Mouse (Mus musculus): ENCODE measurements around the gene 6030468B19Rik.
A peak's percentile ranks its signal among the peaks of the same experiment; 100 is the strongest.

The 6030468B19Rik gene

DNA sequence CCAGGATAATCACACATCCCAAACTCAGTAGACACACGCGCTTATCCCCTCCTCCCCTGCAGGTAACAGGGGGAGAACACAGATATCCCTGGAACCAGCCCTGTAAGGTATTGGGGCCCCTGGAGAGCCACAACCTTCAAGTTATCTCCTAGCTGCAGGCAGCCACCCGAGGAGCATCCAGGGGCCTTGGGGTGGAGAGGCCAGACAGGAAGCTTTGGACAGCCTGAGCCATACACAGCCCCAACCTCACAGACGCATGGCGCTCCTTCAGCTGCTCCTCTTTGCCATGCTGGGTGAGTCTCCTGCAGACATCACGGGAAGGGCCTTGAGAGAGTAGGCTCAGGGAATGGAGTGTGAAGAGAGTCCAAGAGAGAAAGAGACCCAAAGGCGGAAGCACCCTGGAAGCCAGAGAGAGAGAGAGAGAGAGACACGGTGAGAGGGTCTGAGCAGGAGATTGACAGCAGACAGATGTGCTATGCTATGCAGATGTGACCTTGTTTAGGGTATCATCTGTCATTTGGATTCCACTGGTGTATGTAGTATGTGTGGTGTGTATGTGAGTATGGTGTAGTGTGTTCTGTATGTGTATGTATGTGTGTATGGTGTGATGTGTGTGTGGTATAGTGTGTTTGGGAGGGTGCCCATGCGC is at the start of gene 6030468B19Rik:
Gene 6030468B19Rik (plus strand): TSS at position 150 of the 649 bp plus-strand sequence.
- no peak for DNase-seq

DNA sequence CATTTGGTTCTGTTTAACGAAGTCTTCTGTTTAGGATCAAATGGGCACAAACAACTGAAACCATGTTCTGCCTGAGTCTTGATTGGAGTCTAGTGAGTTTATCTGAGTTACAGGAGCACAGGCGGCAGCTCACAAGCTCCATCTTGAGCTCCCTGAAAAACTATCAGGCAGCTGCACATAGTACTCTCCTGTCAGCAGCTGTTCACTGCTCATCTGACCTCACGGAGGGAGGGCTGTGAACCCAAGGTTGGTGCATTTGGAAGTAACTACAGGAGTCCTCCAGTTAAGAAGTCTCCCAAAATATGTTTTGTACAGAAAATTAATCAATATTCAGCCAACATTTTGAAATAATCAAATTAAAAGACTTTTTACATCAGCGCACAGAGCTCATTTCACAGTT is 48.8 kb upstream of the 6030468B19Rik start:
- DNase-seq = no peak

DNA sequence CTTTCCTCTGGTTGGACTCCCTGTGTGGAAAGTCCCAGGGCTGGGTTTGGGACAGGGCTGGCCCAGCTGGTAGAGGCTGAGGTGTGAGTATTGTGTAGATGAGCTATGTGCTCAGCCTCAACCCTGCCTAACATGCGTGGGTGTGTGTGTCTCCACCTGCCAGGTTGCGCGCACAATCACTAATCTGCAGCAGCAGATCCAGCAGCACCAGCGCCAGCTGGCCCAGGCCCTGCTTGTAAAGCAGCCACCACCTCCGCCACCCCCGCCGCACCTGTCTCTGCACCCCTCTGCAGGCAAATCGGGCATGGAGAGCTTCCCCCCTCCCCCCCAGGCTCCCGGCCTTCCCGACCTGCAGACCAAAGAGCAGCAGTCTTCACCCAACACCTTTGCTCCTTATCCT is 48.0 kb upstream of the 6030468B19Rik start:
- DNase-seq = peak in 1 of 2 experiments; percentile 37

DNA sequence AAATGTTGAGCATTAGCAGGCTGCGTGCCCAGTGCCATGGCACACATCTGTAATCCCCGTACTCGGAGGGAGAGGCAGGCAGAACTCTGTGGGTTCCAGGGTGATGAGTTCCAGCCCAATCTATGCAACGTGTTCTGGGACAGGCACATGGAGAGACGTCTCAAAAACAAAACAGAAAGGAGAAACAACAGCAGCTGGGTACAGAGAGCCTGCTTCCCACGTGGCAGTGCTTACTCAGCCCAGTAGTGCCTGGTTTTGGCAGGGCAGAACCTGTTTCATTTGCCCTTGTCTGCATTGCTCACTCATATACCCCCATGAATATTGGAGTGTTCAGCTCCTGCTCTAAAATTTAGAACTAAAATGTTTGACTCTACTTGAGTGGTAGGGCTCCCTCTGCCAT is 45.9 kb upstream of the 6030468B19Rik start:
- no peak for DNase-seq

DNA sequence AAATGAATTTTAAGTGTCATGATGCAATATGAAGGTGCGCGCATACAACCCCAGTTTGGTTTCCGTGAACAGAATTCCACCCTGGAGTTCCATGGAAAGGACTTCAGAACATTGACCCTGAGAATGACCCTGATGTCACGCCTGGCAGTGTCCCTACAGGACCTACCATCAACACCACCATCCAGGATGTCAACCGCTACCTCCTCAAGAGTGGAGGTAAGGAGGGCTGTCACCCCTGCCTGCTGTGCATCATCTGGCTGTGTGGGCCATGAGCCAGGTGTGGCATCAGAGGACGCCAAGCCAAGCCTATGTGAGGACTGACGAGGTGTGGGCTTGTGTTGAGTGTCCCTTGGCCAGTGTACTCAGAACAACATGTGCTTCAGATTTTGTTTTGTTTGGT is 41.6 kb upstream of the 6030468B19Rik start:
- no peak for DNase-seq

DNA sequence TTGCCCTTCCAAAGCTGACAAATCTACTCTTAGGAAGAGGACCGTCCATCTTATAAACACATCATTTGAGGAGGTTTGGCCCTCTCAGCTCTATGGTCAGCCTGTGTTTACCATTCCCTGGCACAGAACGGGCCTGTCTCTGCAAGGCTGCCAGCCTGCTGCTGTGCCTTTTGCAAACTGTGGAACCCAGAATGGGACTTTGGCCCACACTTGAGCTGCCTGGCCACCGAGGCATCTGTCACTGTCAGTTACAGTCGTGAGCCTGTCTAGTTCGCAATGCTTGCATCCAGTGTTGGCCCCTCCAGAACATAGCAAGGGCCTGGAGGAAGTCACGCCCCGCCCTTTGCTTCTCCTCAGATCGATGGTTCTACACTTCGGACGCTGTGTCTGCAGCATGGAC is 38.2 kb upstream of the 6030468B19Rik start:
- DNase-seq = peak; percentile 51 to 53

DNA sequence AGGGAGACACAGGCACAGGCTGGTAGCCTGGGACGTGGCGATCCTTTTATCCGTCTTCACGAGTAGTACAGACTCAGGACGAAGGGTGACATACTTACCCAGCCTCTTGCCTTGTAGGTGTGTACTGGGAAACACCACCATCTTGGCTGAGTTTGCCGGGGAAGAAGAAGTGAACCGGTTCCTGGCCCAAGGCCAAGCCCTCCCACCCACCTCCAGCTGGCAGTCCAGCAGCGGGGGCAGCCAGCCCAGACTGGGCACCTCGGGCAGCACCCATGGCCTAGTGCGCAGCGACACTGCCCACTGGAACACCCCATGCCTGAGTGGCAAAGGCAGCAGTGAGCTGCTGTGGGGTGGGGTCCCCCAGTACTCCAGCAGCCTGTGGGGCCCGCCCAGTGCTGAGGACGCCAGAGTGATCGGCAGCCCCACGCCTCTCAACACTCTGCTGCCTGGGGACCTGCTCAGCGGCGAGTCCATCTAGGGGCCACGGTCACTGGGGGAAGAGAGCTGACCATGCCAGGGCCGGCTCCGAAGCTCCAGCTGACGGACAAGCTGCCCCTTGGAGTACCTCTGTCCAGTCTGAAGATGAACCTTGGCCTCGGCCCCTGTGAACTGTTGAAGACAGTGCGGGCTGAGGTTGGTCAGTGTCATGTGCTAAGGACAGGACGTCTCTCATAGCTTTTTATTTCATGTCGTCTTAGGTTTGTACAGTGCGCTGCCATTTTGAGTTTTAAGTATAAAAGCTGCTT is 36.9 kb upstream of the 6030468B19Rik start:
- no peak for DNase-seq

DNA sequence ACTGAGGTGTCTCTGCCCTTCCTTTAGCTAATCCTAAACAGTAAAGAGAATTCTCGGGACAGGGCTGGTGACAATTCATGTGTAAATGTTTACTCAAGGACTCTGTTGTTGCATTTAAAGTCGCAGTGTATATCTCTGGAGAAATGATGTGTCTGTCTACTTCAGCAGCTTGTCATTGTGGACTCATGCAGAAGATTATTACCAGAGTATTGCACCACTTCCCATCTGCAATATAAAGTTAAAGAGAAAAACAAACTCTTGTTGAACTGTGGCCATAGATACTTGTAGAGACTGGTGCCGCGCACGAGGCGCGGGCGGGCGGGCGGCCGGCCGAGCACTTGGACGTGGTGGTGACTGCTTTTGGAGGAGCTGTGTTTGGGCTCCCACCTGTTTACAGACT is 35.7 kb upstream of the 6030468B19Rik start:
- DNase-seq = no peak

DNA sequence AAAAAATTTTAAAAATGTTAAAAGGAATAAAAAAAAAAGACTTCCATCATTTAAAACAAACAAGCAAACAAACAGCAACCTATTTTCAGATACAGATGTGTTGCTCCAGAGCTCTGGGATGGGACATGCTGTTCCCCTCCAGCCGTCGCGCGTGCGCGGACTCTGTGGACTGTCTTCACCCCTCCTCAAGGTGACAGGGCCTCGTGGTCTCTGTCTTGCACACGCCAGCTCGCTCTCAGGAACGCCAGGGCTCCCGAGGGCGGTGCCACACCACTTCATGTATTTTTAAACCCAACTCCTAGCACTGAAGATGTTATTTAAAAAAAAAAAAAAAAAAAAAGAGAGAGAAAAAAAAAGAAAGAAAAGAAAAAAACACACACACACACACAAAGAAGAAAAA is 35.2 kb upstream of the 6030468B19Rik start:
- DNase-seq = no peak

DNA sequence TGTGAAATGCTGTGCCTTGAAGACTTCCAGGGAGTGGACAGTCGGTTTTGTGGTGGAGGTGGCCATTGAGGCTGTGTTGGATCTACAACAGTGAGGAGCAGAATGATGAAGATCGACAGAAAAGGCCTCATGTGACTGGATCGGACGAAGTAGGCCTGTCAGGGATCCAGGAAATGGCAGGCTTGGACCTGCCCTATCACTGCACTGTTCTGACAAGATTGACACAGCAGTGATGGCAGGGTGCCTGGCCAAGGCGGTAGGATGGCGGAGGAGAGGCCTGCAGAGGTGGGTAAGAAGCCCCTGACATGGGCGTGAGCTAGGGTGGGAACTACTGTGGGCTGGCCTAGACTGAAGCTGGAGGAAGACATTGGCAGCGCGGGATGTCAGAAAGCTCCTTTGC is 33.1 kb upstream of the 6030468B19Rik start:
- DNase-seq = no peak

DNA sequence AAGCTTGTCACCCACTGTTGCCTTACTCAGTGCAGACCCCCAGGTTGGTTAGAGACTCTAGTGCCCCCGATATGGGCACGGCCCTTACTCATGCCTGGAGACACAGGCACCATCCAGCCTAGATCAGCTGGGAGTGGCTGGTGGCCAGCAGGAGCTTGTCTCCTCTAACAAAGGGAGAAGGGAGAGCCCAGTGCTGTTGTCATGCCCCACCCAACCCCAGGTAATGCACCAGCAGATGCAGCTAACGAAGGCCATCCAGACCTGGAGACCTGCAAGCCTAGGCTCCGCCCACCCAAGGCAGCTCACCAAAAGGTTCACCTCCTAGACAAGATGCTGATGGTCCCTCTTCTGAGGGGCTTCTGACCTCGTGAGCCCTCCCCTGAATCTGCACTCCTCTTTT is 32.1 kb upstream of the 6030468B19Rik start:
- DNase-seq = no peak

DNA sequence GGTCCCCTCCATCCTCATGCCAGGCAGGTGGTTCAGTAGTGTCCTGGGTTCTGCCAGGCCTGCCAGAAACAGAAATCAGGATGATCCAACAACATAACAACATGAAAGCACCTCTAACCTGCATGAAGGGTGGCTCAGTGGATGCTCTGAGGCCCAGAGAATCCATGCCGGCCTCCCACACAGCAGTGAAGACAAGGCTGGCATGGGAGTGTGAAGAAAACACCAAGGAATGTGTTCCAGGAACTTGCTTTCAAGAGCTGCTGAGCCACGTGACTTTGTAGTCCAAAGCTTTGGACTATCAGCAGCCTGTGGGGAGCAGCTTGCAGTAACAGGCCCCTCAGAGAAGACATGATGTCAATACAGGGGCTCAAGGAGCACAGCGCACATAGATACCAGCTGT is 31.2 kb upstream of the 6030468B19Rik start:
- DNase-seq = no peak

DNA sequence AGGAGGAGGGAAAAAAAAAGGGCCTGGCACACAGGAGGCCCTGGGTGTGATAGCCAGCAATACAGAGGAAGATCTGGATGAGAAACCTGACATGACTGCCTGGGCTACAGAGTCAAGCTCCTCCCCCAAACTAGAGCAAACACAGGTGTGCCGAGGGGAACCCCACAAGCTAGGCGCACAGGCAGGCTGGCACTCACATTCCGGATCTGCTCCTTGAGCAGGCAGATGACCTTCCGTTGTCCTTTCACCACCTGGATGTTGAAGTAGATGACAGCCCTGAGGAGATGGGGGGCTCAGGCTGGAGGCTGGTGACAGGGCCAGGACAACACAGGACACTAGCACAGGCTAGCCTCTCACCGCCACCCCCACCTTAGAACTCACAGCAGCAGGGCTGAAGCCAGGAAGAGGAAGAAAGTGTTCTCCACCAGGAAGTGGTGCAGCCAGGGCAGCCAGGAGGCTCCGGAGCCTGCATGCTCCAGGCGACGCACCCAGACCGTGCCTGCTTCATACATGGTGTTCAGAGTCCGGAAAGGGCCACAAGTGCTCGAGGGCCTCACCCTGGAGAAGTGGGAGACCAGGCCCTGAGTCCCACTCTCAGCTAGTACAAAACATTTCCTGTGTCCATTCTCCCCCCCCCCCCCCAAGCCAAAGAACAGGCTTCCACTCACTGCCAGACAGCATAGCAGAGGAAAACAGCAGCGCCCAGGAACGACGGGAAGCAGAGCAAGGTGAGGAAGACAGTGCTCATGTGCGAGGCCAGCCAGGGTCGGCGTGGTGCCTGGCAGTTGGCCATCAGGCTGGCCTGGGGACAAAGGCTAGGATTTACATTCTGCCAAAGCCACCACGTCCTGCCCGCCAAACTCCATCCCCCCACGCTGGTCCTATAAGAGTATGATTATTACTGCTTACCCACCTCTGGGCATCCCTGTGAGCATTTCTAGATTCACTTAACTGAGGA is 28.5 kb upstream of the 6030468B19Rik start:
- DNase-seq = no peak

DNA sequence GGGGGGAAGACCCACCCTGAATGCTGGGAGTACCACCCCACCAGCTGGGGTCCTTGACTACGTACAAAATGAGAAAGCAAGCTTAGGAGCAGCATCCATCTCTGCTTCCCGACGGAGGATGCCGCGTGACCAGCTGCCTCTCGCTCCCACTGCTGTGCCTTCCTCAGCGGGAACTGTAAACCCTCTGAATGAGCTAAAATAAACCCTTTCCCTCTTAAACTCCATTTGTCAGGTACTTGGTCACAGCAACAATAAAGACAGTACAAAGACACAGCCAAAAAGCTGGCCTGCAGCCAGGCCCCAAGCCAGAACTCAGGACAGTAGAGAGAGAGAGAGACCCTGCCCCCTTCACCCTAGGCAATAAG is 27.8 kb upstream of the 6030468B19Rik start:
- no peak for DNase-seq

DNA sequence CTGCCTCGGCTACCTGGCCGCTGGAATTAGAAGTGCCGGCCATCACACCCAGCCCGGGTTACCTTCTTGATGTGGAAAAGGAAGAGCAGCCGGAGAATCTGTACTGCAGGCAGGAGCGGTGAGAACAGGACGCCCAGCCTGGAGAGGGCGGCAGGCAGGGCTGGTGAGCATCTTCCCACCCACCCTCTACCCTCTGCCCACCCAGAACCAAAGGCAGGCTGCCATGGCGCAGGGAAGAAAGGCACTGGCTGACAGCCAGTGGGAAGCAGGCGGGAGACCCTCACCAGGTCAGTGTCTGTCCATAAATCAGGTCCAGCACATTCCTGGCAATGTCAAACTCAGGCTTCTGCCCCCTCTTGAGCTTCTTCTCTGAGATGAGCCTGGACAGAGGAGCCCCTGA is 27.1 kb upstream of the 6030468B19Rik start:
- no peak for DNase-seq

DNA sequence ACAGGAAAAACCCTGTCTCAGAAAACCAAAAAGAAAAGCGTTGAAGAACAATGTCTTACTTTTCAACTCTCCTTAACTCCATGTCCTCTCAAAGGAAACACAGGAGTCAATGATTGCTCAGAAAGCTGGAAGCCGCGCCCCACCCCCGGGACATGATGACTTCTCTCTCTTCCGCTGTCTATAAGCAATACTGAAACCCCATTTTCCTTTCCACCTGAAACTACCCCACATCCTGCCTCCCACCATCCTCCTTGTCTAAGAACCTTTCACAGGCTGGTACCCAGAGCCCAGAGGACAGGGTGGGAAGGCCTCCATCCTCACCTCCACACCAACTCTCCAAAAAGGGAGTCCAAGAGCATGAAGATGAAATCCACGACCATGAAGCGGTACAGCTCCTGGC is 25.1 kb upstream of the 6030468B19Rik start:
- DNase-seq = no peak

DNA sequence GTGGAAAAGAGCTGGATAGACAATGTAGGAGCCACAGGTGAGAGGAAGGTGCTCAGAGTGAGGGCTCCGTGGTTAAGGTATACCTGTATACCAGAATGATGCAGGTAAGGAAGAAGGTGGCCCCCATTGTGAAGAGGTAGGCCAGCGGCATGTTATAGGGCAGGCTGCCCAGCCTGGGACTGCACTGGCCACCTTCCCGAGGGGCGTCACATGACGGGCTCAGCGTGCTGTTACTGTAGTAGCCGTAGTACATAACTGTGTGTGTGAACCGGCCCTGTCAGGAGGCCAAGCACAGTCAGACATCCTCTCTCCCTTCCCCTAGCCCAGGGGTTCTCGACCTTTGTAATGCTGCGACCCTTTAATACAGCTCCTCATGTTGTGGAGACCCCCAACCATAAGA is 22.5 kb upstream of the 6030468B19Rik start:
- no peak for DNase-seq

DNA sequence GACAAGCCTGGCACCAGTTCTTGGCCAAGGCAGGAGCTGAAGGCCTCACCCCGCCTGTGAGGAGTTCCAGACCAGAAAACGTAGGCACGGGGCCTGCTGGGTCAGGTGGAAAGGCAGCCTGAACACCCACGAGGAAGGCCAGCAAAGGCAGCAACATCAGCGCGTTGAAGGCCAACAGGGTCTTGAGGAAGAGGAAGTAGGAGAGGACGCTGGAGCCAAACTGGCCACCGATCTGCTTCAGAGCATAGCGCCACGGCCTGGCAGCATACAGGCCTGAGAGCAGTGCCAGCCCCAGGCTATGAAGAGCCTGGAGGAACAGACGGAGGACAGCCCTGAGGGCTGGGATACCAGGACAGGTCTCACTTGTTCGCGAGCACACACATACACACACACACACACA is 21.9 kb upstream of the 6030468B19Rik start:
- no peak for DNase-seq

DNA sequence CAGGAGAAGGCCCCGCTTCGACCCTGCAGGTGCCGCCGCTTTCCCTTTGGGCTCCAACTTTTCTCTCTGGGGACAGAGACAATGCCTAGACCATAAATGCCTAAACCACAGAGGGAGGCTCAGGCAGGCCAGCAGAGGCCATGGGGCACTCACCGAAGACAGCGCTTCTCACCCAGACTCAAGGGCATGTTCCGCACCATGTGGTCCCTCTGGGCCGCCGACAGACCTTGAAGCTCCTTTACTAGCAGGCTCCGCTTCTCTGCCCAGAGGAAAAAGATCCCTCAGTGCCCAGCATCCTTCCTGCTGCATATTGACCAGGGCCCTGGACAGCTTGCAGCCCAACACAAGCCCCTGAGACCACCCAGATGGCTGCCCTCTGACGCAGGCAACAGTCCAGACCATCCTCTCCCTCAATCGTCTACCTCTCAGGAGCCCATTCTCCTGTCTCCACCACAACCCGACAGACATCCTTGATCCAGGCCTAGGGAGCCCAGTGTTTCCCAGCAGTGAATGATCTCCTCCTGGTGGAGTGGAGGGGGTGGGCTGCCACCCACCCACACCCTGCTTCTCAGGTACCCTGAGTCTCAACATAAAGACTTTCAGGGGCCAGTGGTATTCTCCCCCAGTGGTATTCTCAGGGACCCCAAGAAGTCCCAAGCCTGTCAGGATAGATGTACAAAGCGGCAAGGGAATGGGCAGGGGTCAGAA is 21.2 kb upstream of the 6030468B19Rik start:
- DNase-seq = no peak

DNA sequence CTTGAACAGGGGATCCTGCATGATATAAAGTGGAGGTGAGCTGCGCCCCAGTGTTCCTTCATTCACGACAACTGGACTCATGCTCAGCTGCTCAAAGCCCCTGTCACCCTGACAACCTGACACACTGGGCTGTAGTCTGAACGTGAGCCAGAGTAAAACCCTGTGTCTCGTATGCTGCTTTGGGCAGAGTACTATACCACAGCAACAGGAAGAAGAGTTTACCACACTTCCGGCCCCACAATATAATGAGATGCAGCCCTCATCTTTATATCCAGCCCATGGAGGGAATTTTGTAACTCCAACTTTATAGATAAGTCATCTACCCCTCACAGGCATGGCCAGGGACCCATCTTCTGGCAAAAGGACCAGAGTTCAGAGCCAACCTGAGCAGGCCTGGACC is 20.3 kb upstream of the 6030468B19Rik start:
- no peak for DNase-seq

DNA sequence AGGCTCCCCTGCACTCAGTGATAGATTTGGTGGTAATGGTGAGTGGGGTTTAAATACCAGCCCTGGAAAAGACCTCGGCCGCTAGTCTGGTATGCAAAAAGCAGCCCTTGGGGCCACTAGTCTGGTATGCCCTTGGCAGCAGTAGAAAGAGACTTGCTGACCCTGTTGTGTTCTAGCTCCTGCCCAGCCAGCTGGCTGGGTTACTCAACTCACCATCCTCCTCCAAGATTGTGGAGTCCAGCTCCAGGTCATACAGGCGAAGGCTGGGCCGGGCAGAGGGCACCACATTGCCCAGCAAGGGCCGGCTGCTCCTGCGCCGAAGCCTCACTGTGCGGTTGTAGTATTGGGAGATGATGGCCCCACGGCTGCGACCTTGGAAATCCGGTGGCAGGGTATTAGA is 19.4 kb upstream of the 6030468B19Rik start:
- DNase-seq = no peak

DNA sequence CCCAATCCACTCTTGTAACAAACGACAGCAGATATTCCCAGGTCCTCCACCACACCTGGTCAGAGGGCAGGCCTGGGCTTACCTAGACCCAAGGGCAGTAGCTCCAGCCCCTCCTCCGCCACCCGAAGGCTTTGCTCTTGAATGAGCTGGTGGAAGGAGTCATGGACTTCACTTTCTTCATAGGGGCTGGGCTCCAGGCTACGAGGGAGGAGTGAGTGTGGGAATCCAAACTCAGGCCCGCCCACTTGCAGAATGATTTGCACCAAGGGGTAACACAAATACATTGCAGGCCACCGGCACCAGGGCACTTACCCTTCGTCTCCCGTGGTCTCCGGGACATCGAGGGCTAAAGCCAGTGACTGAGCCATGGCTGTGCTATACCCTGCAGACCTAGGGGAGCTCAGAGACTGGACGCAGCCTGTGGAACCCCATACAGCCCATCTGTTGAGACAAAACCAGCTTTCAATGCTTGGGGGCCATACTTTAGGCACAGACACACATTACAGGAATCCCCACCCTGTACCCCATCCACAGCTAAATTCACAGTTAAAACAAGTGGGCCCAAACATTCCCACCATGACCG is 18.5 kb upstream of the 6030468B19Rik start:
- DNase-seq = no peak
